Mouse (Mus musculus) midbrain, embryonic 15.5 days (tissue): ENCODE data around the gene Sez6l. TPM values are rescaled to one million over a fixed set of nuclear protein-coding genes. Genes with fewer than 3 reads are reported as not detected.
A peak's percentile ranks its signal among the peaks of the same experiment; 100 is the strongest.

Experiments used
- ATAC-seq: fragments of 200-750 bp; cut with Nextera tagmentation; replicated peaks from 2 replicates; pipeline ENCODE4 v1.8.0; 2017; ENCODE audit warnings: moderate TSS enrichment
- H3K27ac ChIP-seq: fragments of 300-500 bp; sonication (generic); 2 replicates; pipeline ENCODE4 v1.5.1; 2015; ENCODE audit warnings: mild to moderate bottlenecking, inconsistent platforms
- H3K27me3 ChIP-seq: fragments of 300-500 bp; sonication (generic); replicated peaks from 2 replicates; pipeline ENCODE4 v1.6.1; 2015; ENCODE audit warnings: inconsistent platforms
- H3K36me3 ChIP-seq: fragments of 300-500 bp; sonication (generic); replicated peaks from 2 replicates; pipeline ENCODE4 v1.6.1; 2015; ENCODE audit warnings: inconsistent platforms
- H3K4me1 ChIP-seq: fragments of 300-500 bp; sonication (generic); 2 replicates; pipeline ENCODE4 v1.6.1; 2015; ENCODE audit warnings: inconsistent platforms
- H3K4me2 ChIP-seq: fragments of 300-500 bp; sonication (generic); 2 replicates; pipeline ENCODE4 v1.6.1; 2015; ENCODE audit warnings: inconsistent platforms, mild to moderate bottlenecking, moderate library complexity
- H3K4me3 ChIP-seq: fragments of 300-500 bp; sonication (generic); 2 replicates; pipeline ENCODE4 v1.5.1; 2015; ENCODE audit warnings: mild to moderate bottlenecking, inconsistent platforms
- H3K9ac ChIP-seq: fragments of 300-500 bp; sonication (generic); 2 replicates; pipeline ENCODE4 v1.6.1; 2015; ENCODE audit warnings: mild to moderate bottlenecking, inconsistent platforms
- H3K9me3 ChIP-seq: fragments of 300-500 bp; sonication (generic); 2 replicates; pipeline ENCODE4 v1.6.1; 2016; ENCODE audit warnings: inconsistent platforms
- WGBS: fragments of 180-500 bp; shearing (Covaris S2); methylation state at CpG from one replicate; pipeline ENCODE4 v1.1.7; 2015; ENCODE audit warnings: mixed read lengths; 5-methylcytosine and 5-hydroxymethylcytosine counted together
- polyA plus RNA-seq: library from polyadenylated mRNA; unstranded; fragments of >200 nt; fragmentation: Nextera tagmentation; extraction: Ambion mirVana; gene quantifications from 2 replicates; pipeline ENCODE4 v1.2.1, GENCODE M21; 2015

Gene Sez6l
- polyA plus RNA-seq, 1 experiment from 2014 or later: 67.5 TPM

DNA sequence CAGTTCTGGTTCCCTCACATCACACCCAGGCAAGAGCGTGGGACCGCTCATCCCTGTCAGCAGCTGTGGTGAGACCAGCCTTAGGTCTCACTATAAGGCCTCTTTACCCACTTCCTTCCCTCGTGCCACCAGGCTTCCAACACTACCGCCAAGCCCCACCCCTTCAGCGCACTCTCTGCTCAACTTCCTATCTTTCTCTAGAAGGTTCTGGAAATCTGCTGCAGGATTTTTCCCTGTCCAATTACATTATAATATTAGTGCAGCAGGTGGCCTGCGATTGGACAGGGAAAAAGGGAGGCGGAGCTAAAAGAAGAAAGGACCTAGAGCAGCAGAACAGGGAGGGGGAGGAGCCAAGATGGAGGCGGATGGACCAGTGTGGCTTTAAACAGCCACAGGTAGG lies 94.0 kb downstream of the Sez6l start:
- 86% methylated on average over 8 of the region's 8 CpGs for WGBS
- Histone ChIP-seq H3K4me1 (peaks cover 52% of the 10 kb centered on the region), H3K27ac (peak overlapping the region; percentile 46), H3K4me3 (no peak overlapping the region), H3K9ac (no peak overlapping the region), H3K9me3 (no peaks in the 10 kb centered on the region), H3K27me3 (no peaks in the 10 kb centered on the region), H3K36me3 (no peaks in the 10 kb centered on the region), H3K4me2 (no peak overlapping the region)
- ATAC-seq: 0 out of 2 replicates have a peak, but pooled peaks have one; percentile 2

GRCm38 (mm10) chr5:112482551-112482950 lies 94.4 kb downstream of the Sez6l start:
- Histone ChIP-seq H3K9ac (no peak overlapping the region), H3K9me3 (no peaks in the 10 kb centered on the region), H3K36me3 (no peaks in the 10 kb centered on the region), H3K4me1 (peaks cover 55% of the 10 kb centered on the region), H3K4me3 (no peak overlapping the region), H3K27ac (peak overlapping the region; percentile 46), H3K27me3 (no peaks in the 10 kb centered on the region), H3K4me2 (peak overlapping the region; percentile 8)
- WGBS: 29% methylated on average over 13 of the region's 13 CpGs
- ATAC-seq: peak; percentile 28; the same call in 1 of the 2 replicates

DNA sequence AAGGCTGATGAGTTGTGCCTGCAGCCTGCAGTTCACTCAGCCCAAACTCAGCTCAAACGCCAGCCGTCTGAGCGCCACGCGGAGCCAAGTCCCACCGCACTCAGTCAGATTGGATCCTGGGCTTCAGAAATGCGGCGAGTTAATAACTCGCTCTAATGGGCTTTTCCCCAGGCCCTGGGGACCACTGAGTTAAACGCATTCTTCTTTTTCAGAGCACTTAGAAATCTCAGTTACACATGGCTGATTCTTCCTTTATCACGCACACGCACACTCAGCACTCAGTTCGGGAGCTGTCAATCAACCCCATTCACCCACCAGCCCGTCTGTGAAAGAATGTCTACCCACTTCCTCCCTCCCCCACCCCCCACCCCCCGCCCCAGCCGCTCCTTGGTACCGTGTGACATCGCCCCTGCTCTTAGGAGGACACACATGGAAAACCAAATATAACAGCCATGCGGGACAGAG lies 95.0 kb downstream of the Sez6l start:
- 4% methylated on average over 19 of the region's 19 CpGs for WGBS
- no peak overlapping the region for H3K9ac ChIP-seq
- no peak overlapping the region for H3K4me3 ChIP-seq
- peak overlapping the region; percentile 46 for H3K27ac ChIP-seq
- H3K4me1 ChIP-seq: peaks cover 55% of the 10 kb centered on the region
- no peaks in the 10 kb centered on the region for H3K27me3 ChIP-seq
- H3K36me3 ChIP-seq: no peaks in the 10 kb centered on the region
- peak overlapping the region; percentile 8 for H3K4me2 ChIP-seq
- no peaks in the 10 kb centered on the region for H3K9me3 ChIP-seq
- peak; percentile 75 for ATAC-seq

- 0 out of 2 replicates have a peak, but pooled peaks cover 4% of the 10 kb centered on the region for H3K9me3 ChIP-seq
- peaks cover 14% of the 10 kb centered on the region; the same call in 1 of the 2 replicates for H3K36me3 ChIP-seq
- H3K4me1 ChIP-seq: peaks cover 11% of the 10 kb centered on the region
- no peak overlapping the region for H3K4me3 ChIP-seq
- no peaks in the 10 kb centered on the region for H3K27me3 ChIP-seq
- no peak overlapping the region for H3K27ac ChIP-seq
- H3K9ac ChIP-seq: no peak overlapping the region
- no peak for ATAC-seq
- H3K4me2 ChIP-seq: no peak overlapping the region
- 41% methylated on average over 6 of the region's 6 CpGs for WGBS
Observed at GRCm38 (mm10) chr5:112473453-112473852, 103.5 kb downstream of the Sez6l start.

- ATAC-seq: no peak
Observed at GRCm38 (mm10) chr5:112470144-112470543, 106.8 kb downstream of the Sez6l start.

GRCm38 (mm10) chr5:112468986-112469581 lies 107.9 kb downstream of the Sez6l start:
- Histone ChIP-seq H3K27me3 (no peaks in the 10 kb centered on the region), H3K9me3 (0 out of 2 replicates have a peak, but pooled peaks cover 4% of the 10 kb centered on the region), H3K9ac (no peak overlapping the region), H3K27ac (no peak overlapping the region), H3K36me3 (peaks cover 19% of the 10 kb centered on the region; the same call in 1 of the 2 replicates), H3K4me2 (no peak overlapping the region), H3K4me3 (no peak overlapping the region), H3K4me1 (peaks cover 12% of the 10 kb centered on the region)
- ATAC-seq: no peak
- 90% methylated on average over 4 of the region's 4 CpGs for WGBS

More at GRCm38 (mm10) chr5:112470144-112470543, 106.8 kb downstream of the Sez6l start:
- peaks cover 12% of the 10 kb centered on the region for H3K4me1 ChIP-seq
- 0 out of 2 replicates have a peak, but pooled peaks cover 4% of the 10 kb centered on the region for H3K9me3 ChIP-seq
- H3K4me2 ChIP-seq: no peak overlapping the region
- H3K36me3 ChIP-seq: peaks cover 18% of the 10 kb centered on the region; the same call in 1 of the 2 replicates
- no peak overlapping the region for H3K4me3 ChIP-seq
- 72% methylated on average over 6 of the region's 6 CpGs for WGBS
- H3K27ac ChIP-seq: no peak overlapping the region
- no peak overlapping the region for H3K9ac ChIP-seq
- no peaks in the 10 kb centered on the region for H3K27me3 ChIP-seq

- Histone ChIP-seq H3K27ac (peak overlapping the region; percentile 40; the same call in 1 of the 2 replicates), H3K4me2 (no peak overlapping the region), H3K27me3 (no peaks in the 10 kb centered on the region), H3K4me3 (no peak overlapping the region), H3K4me1 (peaks cover 8% of the 10 kb centered on the region), H3K9me3 (0 out of 2 replicates have a peak, but pooled peaks cover 4% of the 10 kb centered on the region), H3K9ac (no peak overlapping the region), H3K36me3 (peaks cover 15% of the 10 kb centered on the region; the same call in 1 of the 2 replicates)
- no peak for ATAC-seq
- WGBS: 44% methylated on average over 6 of the region's 6 CpGs
Observed at GRCm38 (mm10) chr5:112466331-112466730, 110.7 kb downstream of the Sez6l start.

- WGBS: 57% methylated on average over 3 of the region's 3 CpGs
- H3K27me3 ChIP-seq: no peaks in the 10 kb centered on the region
Observed at GRCm38 (mm10) chr5:112459903-112460302, 117.1 kb downstream of the Sez6l start.

DNA sequence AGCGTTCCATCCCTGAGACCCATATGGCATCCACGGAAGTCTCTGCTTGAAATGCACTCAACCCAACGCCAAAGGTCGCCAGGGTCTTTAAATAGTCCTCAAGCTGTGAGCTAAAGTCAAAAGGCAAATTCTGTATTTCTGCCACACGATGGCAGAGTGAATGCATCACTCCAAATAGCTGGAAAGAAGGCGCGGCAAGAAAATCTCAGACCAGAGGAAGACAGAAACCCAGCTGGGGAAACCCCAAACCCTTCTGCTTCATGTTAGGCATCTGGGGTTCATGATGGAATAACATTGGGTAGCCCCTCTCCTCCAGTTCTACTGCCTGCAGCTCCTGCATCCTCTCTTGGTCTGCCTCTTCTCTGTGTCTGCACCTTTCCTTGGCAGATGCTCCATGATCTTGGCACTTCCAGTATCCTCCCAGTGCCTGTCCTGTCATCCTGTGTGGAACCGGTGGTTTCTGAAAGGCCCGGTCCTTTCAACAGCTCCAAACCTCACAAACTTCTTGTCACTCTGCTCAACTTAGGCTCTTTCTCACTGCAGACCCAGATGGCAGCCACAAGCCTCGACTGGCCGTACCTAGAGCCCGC lies 121.9 kb downstream of the Sez6l start:
- no peak overlapping the region for H3K4me3 ChIP-seq
- H3K9me3 ChIP-seq: no peaks in the 10 kb centered on the region
- no peak overlapping the region for H3K9ac ChIP-seq
- no peaks in the 10 kb centered on the region for H3K4me1 ChIP-seq
- 0 out of 2 replicates have a peak, but pooled peaks cover 8% of the 10 kb centered on the region for H3K36me3 ChIP-seq
- H3K27me3 ChIP-seq: no peaks in the 10 kb centered on the region
- ATAC-seq: no peak
- no peak overlapping the region for H3K4me2 ChIP-seq
- H3K27ac ChIP-seq: no peak overlapping the region
- 63% methylated on average over 12 of the region's 12 CpGs for WGBS

More at GRCm38 (mm10) chr5:112459903-112460302, 117.1 kb downstream of the Sez6l start:
- Histone ChIP-seq H3K9me3 (no peaks in the 10 kb centered on the region), H3K27ac (no peak overlapping the region), H3K4me3 (no peak overlapping the region), H3K9ac (no peak overlapping the region), H3K4me2 (no peak overlapping the region), H3K36me3 (0 out of 2 replicates have a peak, but pooled peaks cover 8% of the 10 kb centered on the region), H3K4me1 (no peaks in the 10 kb centered on the region)
- ATAC-seq: no peak

DNA sequence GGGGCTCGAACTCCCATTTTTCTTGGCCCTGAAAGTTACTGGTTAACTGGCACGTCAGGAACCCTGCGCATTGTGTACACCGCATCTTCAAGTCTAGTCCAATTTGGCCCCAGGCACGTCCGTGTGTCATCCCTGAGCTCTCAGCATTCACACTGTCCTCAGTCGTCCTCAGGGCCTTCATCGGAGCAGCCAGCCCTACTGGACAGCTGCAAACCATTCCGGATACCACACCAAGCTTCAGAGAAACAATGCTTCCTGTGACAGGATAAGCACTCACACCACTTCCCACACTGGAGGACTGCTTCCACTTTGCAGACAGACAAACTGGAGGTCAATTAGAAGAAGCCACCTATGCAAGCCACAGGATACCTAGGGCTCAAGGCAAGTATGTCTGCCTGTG lies 123.9 kb downstream of the Sez6l start:
- H3K4me2 ChIP-seq: no peak overlapping the region
- no peaks in the 10 kb centered on the region for H3K27me3 ChIP-seq
- H3K4me1 ChIP-seq: no peaks in the 10 kb centered on the region
- H3K36me3 ChIP-seq: 0 out of 2 replicates have a peak, but pooled peaks cover 8% of the 10 kb centered on the region
- no peak for ATAC-seq
- H3K27ac ChIP-seq: no peak overlapping the region
- no peak overlapping the region for H3K9ac ChIP-seq
- no peaks in the 10 kb centered on the region for H3K9me3 ChIP-seq
- 81% methylated on average over 9 of the region's 9 CpGs for WGBS
- H3K4me3 ChIP-seq: no peak overlapping the region

- Histone ChIP-seq H3K9ac (no peak within 1 kb of the TSS), H3K4me1 (no peaks in the 10 kb centered on the region), H3K27me3 (no peaks in the 10 kb centered on the region), H3K4me2 (no peak within 1 kb of the TSS), H3K36me3 (no peaks in the 10 kb centered on the region), H3K4me3 (no peak within 1 kb of the TSS), H3K27ac (no peak within 1 kb of the TSS), H3K9me3 (no peaks in the 10 kb centered on the region)
- 73% methylated on average over 18 of the region's 18 CpGs for WGBS
- no peak for ATAC-seq
Observed at GRCm38 (mm10) chr5:112448747-112449440, 128.1 kb downstream of the Sez6l start, which contains the start of gene Gm6588. TSS of gene Gm6588 (plus strand) at chr5:112449426.

GRCm38 (mm10) chr5:112438535-112438934 lies 138.4 kb downstream of the Sez6l start:
- no peak overlapping the region for H3K9ac ChIP-seq
- 57% methylated on average over 10 of the region's 10 CpGs for WGBS
- H3K4me2 ChIP-seq: no peak overlapping the region
- no peak overlapping the region for H3K4me3 ChIP-seq
- no peaks in the 10 kb centered on the region for H3K9me3 ChIP-seq
- H3K36me3 ChIP-seq: no peaks in the 10 kb centered on the region
- no peak for ATAC-seq
- no peak overlapping the region for H3K27ac ChIP-seq
- no peaks in the 10 kb centered on the region for H3K4me1 ChIP-seq
- H3K27me3 ChIP-seq: no peaks in the 10 kb centered on the region
